Mouse (Mus musculus) heart, adult 2 months (tissue): ENCODE data around the gene Slfn4.

Source experiments
- CTCF ChIP-seq: fragments of 200-600 bp; IDR thresholded peaks from 2 replicates; pipeline ENCODE4 v1.8.1; 2022; ENCODE audit warnings: antibody characterized with exemption, mild to moderate bottlenecking, moderate library complexity
- POLR2A ChIP-seq: fragments of 200-500 bp; IDR thresholded peaks from 2 replicates; pipeline ENCODE4 v1.6.1; 2011; ENCODE audit warnings: mild to moderate bottlenecking, low read depth, low read length, control low read depth; ENCODE audit not compliant: insufficient read depth

DNA sequence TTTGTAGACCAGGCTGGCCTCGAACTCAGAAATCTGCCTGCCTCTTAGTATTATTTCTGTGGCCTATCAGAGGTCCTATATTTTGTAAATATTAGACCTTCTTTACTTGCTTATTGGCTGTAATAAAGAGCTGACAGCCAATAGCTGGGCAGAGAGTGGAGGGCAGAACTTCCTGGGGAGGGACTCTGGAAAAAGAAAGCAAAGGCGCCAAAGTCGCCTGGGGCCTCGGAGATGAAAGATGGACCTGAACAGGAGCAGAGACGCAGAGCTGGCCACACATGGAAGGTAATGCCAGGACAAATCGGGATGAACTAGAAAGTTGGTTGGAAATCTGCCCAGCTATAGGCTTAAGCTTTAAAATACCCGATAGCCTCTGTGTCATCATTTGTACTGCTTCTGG lies 48.4 kb downstream of the Slfn4 start:
- no peak for TF ChIP-seq CTCF
- no peak for TF ChIP-seq POLR2A
